Comparison of ENCODE assay signal across 24 mouse cellular contexts in genomic region chr19:26930295-26931283, GRCm38 (mm10). TPM values are rescaled to one million over a fixed set of nuclear protein-coding genes. Genes with fewer than 3 reads are reported as not detected.
DNase-seq lines count a peak whose midpoint lies in the region; ATAC-seq and TF ChIP-seq lines count a peak whose summit lies in the region.
"Had no signal": no experiment of that assay in that cellular context is flagged by ENCODE, and none has a peak within 500 bp of the region (broad histone marks: within the 10 kb centered on the region; RNA-seq: fewer than 3 reads in every experiment).

No protein-coding gene starts in this region.

- 77% methylated on average over 6 of the region's 6 CpGs for WGBS in midbrain, postnatal 0 days
- WGBS in midbrain, embryonic 15.5 days: 73% methylated on average over 6 of the region's 6 CpGs

- H3K4me2 ChIP-seq in midbrain, postnatal 0 days (ENCODE audit: low read depth, low read length, poor library complexity, severe bottlenecking): no peak overlapping the region
- H3K4me2 ChIP-seq in midbrain, embryonic 15.5 days: no peak overlapping the region
- H3K4me2 ChIP-seq: lung, embryonic 14.5 days; neural tube, embryonic 12.5 days had no signal

- no peak overlapping the region for H3K4me3 ChIP-seq in midbrain, postnatal 0 days (ENCODE audit: low read depth, low read length)
- H3K4me3 ChIP-seq in midbrain, embryonic 15.5 days: no peak overlapping the region
- H3K4me3 ChIP-seq: neural tube, embryonic 12.5 days had no signal

- H3K36me3 ChIP-seq in midbrain, postnatal 0 days (ENCODE audit: insufficient read depth, low read length): no peaks in the 10 kb centered on the region
- no peaks in the 10 kb centered on the region for H3K36me3 ChIP-seq in midbrain, embryonic 15.5 days (replicated peaks)
- H3K36me3 ChIP-seq: neural tube, embryonic 12.5 days had no signal

- H3K9me3 ChIP-seq in midbrain, postnatal 0 days (ENCODE audit: low read length): no peaks in the 10 kb centered on the region
- H3K9me3 ChIP-seq in midbrain, embryonic 15.5 days: no peaks in the 10 kb centered on the region
- H3K9me3 ChIP-seq: neural tube, embryonic 12.5 days had no signal

- no peak overlapping the region for H3K9ac ChIP-seq in midbrain, postnatal 0 days (replicated peaks; ENCODE audit: low read length, poor library complexity, severe bottlenecking)
- no peak overlapping the region for H3K9ac ChIP-seq in midbrain, embryonic 15.5 days
- H3K9ac ChIP-seq: lung, embryonic 14.5 days; neural tube, embryonic 12.5 days had no signal

- no peak for ATAC-seq in midbrain, postnatal 0 days (ENCODE audit: low FRiP score)
- ATAC-seq in midbrain, embryonic 15.5 days (replicated peaks): no peak
- ATAC-seq: midbrain, embryonic 16.5 days had no signal

- no peak for TF ChIP-seq CTCF in midbrain, postnatal 0 days (IDR thresholded peaks at IDR 0.05)

- peak; percentile 10 to 22 for DNase-seq in frontal cortex, postnatal 10 days (ENCODE audit: low spot score in 2 of 2)
- DNase-seq in frontal cortex, postnatal 25 days (ENCODE audit: low spot score in 2 of 2): no peak
- DNase-seq in midbrain, postnatal 0 days (ENCODE audit: low spot score): peak; percentile 66
- DNase-seq in embryo, embryonic 9.5 days (ENCODE audit: extremely low spot score): peak; percentile 37
- peak; percentile 79 for DNase-seq in retina, embryonic 14.5 days (ENCODE audit: low spot score)
- no peak for DNase-seq in yolk sac, embryonic 10.5 days (ENCODE audit: low spot score)
- no peak for DNase-seq in heart, adult 11 months
- DNase-seq: cerebellum, adult 11 months; kidney, adult 18-20 months; kidney, postnatal 36 days; lung, embryonic 14.5 days; thymus, postnatal 14 days had no signal

- no peak overlapping the region for H3K27ac ChIP-seq in midbrain, postnatal 0 days (ENCODE audit: low read depth, low read length)
- no peak overlapping the region for H3K27ac ChIP-seq in midbrain, embryonic 15.5 days
- H3K27ac ChIP-seq: macrophage; neural tube, embryonic 12.5 days; stomach, postnatal 0 days had no signal

- H3K4me1 ChIP-seq in midbrain, postnatal 0 days (ENCODE audit: insufficient read depth, low read length): no peaks in the 10 kb centered on the region
- no peaks in the 10 kb centered on the region for H3K4me1 ChIP-seq in midbrain, embryonic 15.5 days
- H3K4me1 ChIP-seq: neural tube, embryonic 12.5 days had no signal

- H3K27me3 ChIP-seq in midbrain, postnatal 0 days (ENCODE audit: insufficient read depth, low read length): no peaks in the 10 kb centered on the region
- no peaks in the 10 kb centered on the region for H3K27me3 ChIP-seq in midbrain, embryonic 15.5 days (replicated peaks)
- H3K27me3 ChIP-seq: neural tube, embryonic 12.5 days had no signal

RNA-seq across cellular contexts. Expression of gene Gm815, which starts 44.9 kb away (rescaled TPM):
- total RNA-seq in midbrain, postnatal 0 days (2014; rRNA removed): not detected in 2 replicates
- polyA plus RNA-seq in midbrain, postnatal 0 days (2015; fragmentation: Nextera tagmentation; extraction: Ambion mirVana): not detected in 2 replicates
- polyA plus RNA-seq in midbrain, embryonic 15.5 days (2015; fragmentation: Nextera tagmentation; extraction: Ambion mirVana): not detected in 2 replicates
- total RNA-seq: adrenal gland, postnatal 4 days; hematopoietic stem cell, adult 5-6 weeks; liver, adult 2 months had no signal
- polyA plus RNA-seq: cortical plate, adult 2 months; frontal cortex, adult 2 months; gonadal fat pad, adult 2 months; heart, embryonic 14.5 days; liver, adult 2 months; macrophage; midbrain, embryonic 16.5 days; neural tube, embryonic 12.5 days; stomach, postnatal 0 days had no signal

Comparison
In these comparisons a context has a peak if more than half of its experiments do, and no peak if none do; other contexts are left out.
1. DNase-seq: peak in frontal cortex, postnatal 10 days (2 of 2), midbrain, postnatal 0 days (single experiment), embryo, embryonic 9.5 days (single experiment) and retina, embryonic 14.5 days (single experiment); none in frontal cortex, postnatal 25 days (0 of 2), yolk sac, embryonic 10.5 days (single experiment) and heart, adult 11 months (single experiment).